Mouse (Mus musculus): ENCODE measurements around the gene Syt11. TPM values are rescaled to one million over a fixed set of nuclear protein-coding genes. Genes with fewer than 3 reads are reported as not detected.

Gene Syt11
- polyA plus RNA-seq, 1 experiment from 2014 or later: 207 TPM

Other genes with a start within 250 kb of the Syt11 start
- 30.8 and 31.0 TPM in 2 replicates for gene Mex3a, start 242.8 kb downstream of the Syt11 start, polyA plus RNA-seq (2014; fragmentation: Nextera tagmentation; extraction: Ambion mirVana)
- 0.20 TPM in 1 of 2 replicates, not detected in the other for gene Rab25, start 226.9 kb downstream of the Syt11 start, polyA plus RNA-seq (2014; fragmentation: Nextera tagmentation; extraction: Ambion mirVana)
- gene Lamtor2, start 222.1 kb downstream of the Syt11 start, polyA plus RNA-seq (2014; fragmentation: Nextera tagmentation; extraction: Ambion mirVana): 102 and 107 TPM in 2 replicates
- 42.9 and 53.6 TPM in 2 replicates for gene Ubqln4, start 221.4 kb downstream of the Syt11 start, polyA plus RNA-seq (2014; fragmentation: Nextera tagmentation; extraction: Ambion mirVana)
- gene Ssr2, start 199.3 kb downstream of the Syt11 start, polyA plus RNA-seq (2014; fragmentation: Nextera tagmentation; extraction: Ambion mirVana): 117 and 129 TPM in 2 replicates
- 96.0 and 115 TPM in 2 replicates for gene Arhgef2, start 169.2 kb downstream of the Syt11 start, polyA plus RNA-seq (2014; fragmentation: Nextera tagmentation; extraction: Ambion mirVana)
- not detected in 2 replicates for gene Rxfp4, start 122.0 kb downstream of the Syt11 start, polyA plus RNA-seq (2014; fragmentation: Nextera tagmentation; extraction: Ambion mirVana)
- gene Khdc4, start 89.4 kb downstream of the Syt11 start, polyA plus RNA-seq (2014; fragmentation: Nextera tagmentation; extraction: Ambion mirVana): 79.3 and 86.7 TPM in 2 replicates
- 66.4 and 66.6 TPM in 2 replicates for gene Rit1, start 58.3 kb downstream of the Syt11 start, polyA plus RNA-seq (2014; fragmentation: Nextera tagmentation; extraction: Ambion mirVana)
- gene Gon4l, start 60.1 kb upstream of the Syt11 start, polyA plus RNA-seq (2014; fragmentation: Nextera tagmentation; extraction: Ambion mirVana): 14.8 and 17.7 TPM in 2 replicates
- gene Msto1, start 138.8 kb upstream of the Syt11 start, polyA plus RNA-seq (2014; fragmentation: Nextera tagmentation; extraction: Ambion mirVana): 49.4 and 50.1 TPM in 2 replicates
- 20.0 and 21.4 TPM in 2 replicates for gene Ash1l, start 175.5 kb upstream of the Syt11 start, polyA plus RNA-seq (2014; fragmentation: Nextera tagmentation; extraction: Ambion mirVana)
- 120 and 125 TPM in 2 replicates for gene Dap3, start 176.0 kb upstream of the Syt11 start, polyA plus RNA-seq (2014; fragmentation: Nextera tagmentation; extraction: Ambion mirVana)

Data from hindbrain, embryonic 14.5 days (tissue).